Mouse (Mus musculus): ENCODE measurements at regions not wholly inside any gene's neighbourhood (a gene's known extent, or its start where the extent isn't known, plus 50 kb on each side); places are given as distances from the start of the nearest gene placed in this dataset.

DNA sequence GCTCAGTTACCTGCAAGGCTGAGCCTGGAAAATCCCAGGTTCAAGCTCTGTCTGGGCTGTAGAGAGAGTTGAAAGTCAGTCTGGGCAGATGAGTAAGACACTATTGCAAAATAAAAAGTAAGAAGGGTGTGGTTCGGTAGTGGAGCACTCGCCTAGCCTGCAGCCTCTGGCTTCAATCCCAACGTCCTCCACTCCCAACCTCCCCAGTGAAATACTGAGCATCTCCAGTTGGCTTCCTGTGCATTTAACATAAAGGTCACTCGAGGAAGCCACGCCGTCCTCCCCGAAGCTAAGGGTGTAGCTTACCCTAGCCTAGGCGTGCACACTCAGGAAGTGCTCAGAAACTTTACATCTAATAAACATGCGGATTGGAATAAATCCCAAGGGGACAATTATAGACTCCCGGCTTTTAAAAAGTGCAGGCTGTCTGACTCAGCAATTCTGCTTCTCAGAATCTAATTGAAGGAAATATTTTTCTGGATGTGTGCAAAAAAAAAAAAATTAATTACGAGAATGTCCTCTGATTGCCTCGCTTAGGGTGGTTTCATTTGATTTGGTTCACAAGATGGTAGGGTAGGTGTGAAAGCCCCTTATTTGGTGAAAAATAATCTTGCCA, 137.6 kb upstream of the Rybp start:
- H3K36me3 ChIP-seq (replicated peaks; ENCODE audit: insufficient read depth, low read length): no peaks in the 10 kb centered on the region
- H3K4me3 ChIP-seq (ENCODE audit: low read depth, low read length): no peak overlapping the region
- no peaks in the 10 kb centered on the region for H3K27me3 ChIP-seq (ENCODE audit: insufficient read depth, low read length)
- no peak for DNase-seq
- no peak overlapping the region for H3K4me2 ChIP-seq (ENCODE audit: low read depth, low read length)
- no peaks in the 10 kb centered on the region for H3K9me3 ChIP-seq (ENCODE audit: low read length)
- WGBS (ENCODE audit: insufficient replicate concordance): 55% methylated on average over 12 of the region's 12 CpGs
- TF ChIP-seq CTCF (IDR thresholded peaks at IDR 0.05; ENCODE audit: low read depth) (no peak), EP300 (IDR thresholded peaks at IDR 0.05; ENCODE audit: low read depth) (no peak)
- peaks cover 7% of the 10 kb centered on the region; the same call in 1 of the 2 replicates for H3K4me1 ChIP-seq (ENCODE audit: insufficient read depth)
- no peak overlapping the region for H3K27ac ChIP-seq (ENCODE audit: low read depth)
- H3K9ac ChIP-seq (replicated peaks): no peak overlapping the region
- ATAC-seq: no peak

DNA sequence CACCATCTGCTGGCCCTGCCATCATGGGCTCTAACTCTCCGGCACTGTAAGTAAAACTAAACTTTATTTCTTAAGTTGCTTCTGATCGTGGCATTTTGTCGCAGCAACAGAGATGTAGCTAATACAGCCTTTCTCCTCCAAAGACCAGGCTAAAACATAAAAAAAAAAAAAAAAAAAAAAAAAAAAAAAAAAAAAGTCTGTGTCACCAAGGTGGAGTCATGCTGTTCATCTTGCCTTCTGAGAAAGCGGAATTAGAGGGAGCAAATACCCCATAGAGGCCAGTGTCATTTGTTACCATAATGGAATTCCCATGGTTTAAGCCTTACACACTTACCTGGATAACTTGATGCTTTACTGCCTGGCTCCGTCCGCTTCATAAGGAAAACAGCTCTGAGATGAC, 136.9 kb upstream of the Rybp start:
- ATAC-seq (no peak), DNase-seq (no peak)
- Histone ChIP-seq H3K27ac (ENCODE audit: low read depth) (no peak overlapping the region), H3K9me3 (ENCODE audit: low read length) (no peaks in the 10 kb centered on the region), H3K27me3 (ENCODE audit: insufficient read depth, low read length) (no peaks in the 10 kb centered on the region), H3K4me3 (ENCODE audit: low read depth, low read length) (no peak overlapping the region), H3K4me1 (ENCODE audit: insufficient read depth) (peaks cover 7% of the 10 kb centered on the region; the same call in 1 of the 2 replicates), H3K36me3 (replicated peaks; ENCODE audit: insufficient read depth, low read length) (no peaks in the 10 kb centered on the region), H3K4me2 (ENCODE audit: low read depth, low read length) (no peak overlapping the region), H3K9ac (replicated peaks) (no peak overlapping the region)
- WGBS (ENCODE audit: insufficient replicate concordance): 86% methylated on average over 6 of the region's 6 CpGs
- TF ChIP-seq CTCF (IDR thresholded peaks at IDR 0.05; ENCODE audit: low read depth): no peak
- TF ChIP-seq EP300 (IDR thresholded peaks at IDR 0.05; ENCODE audit: low read depth): no peak

DNA sequence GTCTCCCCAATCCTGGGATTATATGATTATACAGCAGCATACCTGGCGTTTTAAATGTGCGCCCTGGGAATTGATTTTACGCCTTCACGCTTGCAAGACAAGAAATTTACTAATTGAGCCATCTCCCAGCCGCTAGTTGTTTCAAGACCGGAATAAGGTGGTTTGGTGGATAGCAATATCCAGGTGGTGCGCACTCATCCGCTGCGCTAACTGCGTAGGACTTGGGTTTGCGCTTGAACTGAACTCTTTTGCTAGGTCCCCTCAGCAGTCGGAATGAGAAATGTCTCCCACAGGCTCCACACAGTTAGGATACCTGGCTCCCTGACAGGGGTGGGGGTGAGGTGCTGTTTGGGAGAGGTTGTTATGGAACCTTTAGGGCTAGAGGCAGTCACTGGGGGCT, 136.4 kb upstream of the Rybp start:
- ATAC-seq (no peak), DNase-seq (no peak)
- H3K27ac ChIP-seq (ENCODE audit: low read depth): no peak overlapping the region
- peaks cover 2% of the 10 kb centered on the region; the same call in 1 of the 2 replicates for H3K4me1 ChIP-seq (ENCODE audit: insufficient read depth)
- no peak overlapping the region for H3K9ac ChIP-seq (replicated peaks)
- no peaks in the 10 kb centered on the region for H3K27me3 ChIP-seq (ENCODE audit: insufficient read depth, low read length)
- no peak overlapping the region for H3K4me2 ChIP-seq (ENCODE audit: low read depth, low read length)
- H3K36me3 ChIP-seq (replicated peaks; ENCODE audit: insufficient read depth, low read length): no peaks in the 10 kb centered on the region
- H3K4me3 ChIP-seq (ENCODE audit: low read depth, low read length): no peak overlapping the region
- TF ChIP-seq EP300 (IDR thresholded peaks at IDR 0.05; ENCODE audit: low read depth): no peak
- no peak for TF ChIP-seq CTCF (IDR thresholded peaks at IDR 0.05; ENCODE audit: low read depth)
- H3K9me3 ChIP-seq (ENCODE audit: low read length): no peaks in the 10 kb centered on the region
- WGBS (ENCODE audit: insufficient replicate concordance): 90% methylated on average over 12 of the region's 12 CpGs

DNA sequence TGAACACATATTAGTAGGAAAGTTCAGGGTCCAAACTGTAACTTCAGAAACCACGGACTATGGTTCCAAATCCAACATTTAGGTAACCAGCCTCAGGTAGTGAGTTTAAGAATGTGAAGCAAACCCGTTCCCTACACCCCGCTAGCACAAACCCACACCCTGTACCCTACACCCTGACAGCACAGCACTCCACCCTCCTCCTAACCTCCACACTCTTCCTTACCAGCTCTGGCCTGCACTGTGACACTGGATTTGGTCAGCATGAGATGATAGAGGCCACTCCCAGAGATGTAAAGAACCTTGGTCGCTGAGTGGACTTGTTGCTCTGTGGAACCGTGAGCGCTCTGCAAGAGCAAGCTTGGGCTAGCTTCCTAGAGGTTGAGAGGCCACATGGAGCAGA, 135.3 kb upstream of the Rybp start:
- no peaks in the 10 kb centered on the region for H3K27me3 ChIP-seq (ENCODE audit: insufficient read depth, low read length)
- no peak overlapping the region for H3K4me2 ChIP-seq (ENCODE audit: low read depth, low read length)
- H3K36me3 ChIP-seq (replicated peaks; ENCODE audit: insufficient read depth, low read length): no peaks in the 10 kb centered on the region
- no peak for TF ChIP-seq CTCF (IDR thresholded peaks at IDR 0.05; ENCODE audit: low read depth)
- TF ChIP-seq EP300 (IDR thresholded peaks at IDR 0.05; ENCODE audit: low read depth): no peak
- DNase-seq (no peak), ATAC-seq (no peak)
- H3K9me3 ChIP-seq (ENCODE audit: low read length): no peaks in the 10 kb centered on the region
- no peak overlapping the region for H3K4me3 ChIP-seq (ENCODE audit: low read depth, low read length)
- WGBS (ENCODE audit: insufficient replicate concordance): 73% methylated on average over 6 of the region's 6 CpGs
- H3K4me1 ChIP-seq (ENCODE audit: insufficient read depth): no peaks in the 10 kb centered on the region
- H3K27ac ChIP-seq (ENCODE audit: low read depth): no peak overlapping the region
- no peak overlapping the region for H3K9ac ChIP-seq (replicated peaks)

DNA sequence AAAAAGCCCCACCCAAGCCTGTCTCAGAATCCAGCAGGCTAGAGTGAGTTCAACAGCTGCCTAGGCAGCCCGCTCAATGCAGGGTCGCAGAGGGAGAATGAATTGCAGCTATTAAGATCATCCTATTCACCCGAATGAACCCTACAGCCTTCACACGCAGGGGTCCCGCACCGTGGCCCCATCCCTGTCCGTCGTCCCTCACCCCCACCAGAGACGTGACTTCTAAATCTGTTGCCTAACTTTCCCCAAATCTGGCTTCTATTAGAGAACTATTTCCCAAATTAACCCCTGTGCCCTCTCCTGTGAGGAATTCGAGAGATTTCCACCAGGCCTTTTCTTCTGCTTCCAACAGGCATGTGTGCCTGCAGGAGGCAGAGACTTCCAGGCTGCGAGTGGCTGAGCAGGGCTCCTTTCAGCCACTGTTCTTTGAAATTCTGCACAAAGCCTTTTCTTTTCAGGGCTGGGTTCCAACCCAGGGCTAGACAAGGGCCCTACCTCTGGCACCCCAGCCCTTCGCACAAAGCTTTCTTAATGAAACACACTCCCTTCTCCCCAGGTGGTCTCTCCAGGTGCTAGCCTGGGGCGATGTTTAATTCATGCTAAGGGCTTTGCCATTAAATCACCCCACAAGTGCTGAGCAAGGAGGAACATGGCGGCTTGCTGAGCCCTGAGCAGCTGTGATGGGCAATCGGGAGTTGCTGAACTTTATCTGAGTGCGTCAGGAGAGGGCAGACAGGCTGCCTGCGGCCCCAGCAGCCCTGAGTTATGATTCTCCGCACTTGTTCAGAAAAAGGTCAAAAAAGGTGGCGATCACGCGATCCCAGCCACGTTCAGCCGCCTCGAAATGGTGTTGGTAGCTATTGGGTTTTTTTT, 134.7 kb upstream of the Rybp start:
- Histone ChIP-seq H3K36me3 (replicated peaks; ENCODE audit: insufficient read depth, low read length) (no peaks in the 10 kb centered on the region), H3K4me1 (ENCODE audit: insufficient read depth) (no peaks in the 10 kb centered on the region), H3K4me3 (ENCODE audit: low read depth, low read length) (no peak overlapping the region), H3K4me2 (ENCODE audit: low read depth, low read length) (no peak overlapping the region), H3K27ac (ENCODE audit: low read depth) (no peak overlapping the region), H3K9me3 (ENCODE audit: low read length) (no peaks in the 10 kb centered on the region), H3K9ac (replicated peaks) (no peak overlapping the region), H3K27me3 (ENCODE audit: insufficient read depth, low read length) (no peaks in the 10 kb centered on the region)
- TF ChIP-seq CTCF (IDR thresholded peaks at IDR 0.05; ENCODE audit: low read depth) (no peak), EP300 (IDR thresholded peaks at IDR 0.05; ENCODE audit: low read depth) (no peak)
- no peak for ATAC-seq
- DNase-seq: no peak
- WGBS (ENCODE audit: insufficient replicate concordance): 49% methylated on average over 24 of the region's 24 CpGs

DNA sequence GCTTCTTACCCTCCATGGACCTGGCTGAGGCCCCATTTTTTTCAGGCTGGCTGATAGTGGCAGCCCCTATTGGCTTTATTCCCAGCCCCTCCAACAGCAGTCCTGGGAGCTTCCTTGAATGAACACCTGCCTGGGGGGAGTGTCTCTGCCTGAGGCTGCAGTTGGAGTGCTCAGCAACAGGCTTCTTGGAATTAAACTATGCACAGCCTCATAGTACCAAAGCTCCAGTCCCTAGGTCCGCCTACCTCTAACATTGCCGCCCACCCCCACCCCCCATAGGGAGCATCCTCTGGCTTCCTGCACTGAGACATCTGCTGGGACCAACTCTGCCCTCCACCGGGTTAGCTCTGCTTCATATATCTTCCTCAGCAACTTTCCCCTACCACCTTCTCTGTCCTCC, 133.3 kb upstream of the Rybp start:
- Histone ChIP-seq H3K9ac (replicated peaks) (no peak overlapping the region), H3K27me3 (ENCODE audit: insufficient read depth, low read length) (no peaks in the 10 kb centered on the region), H3K4me1 (ENCODE audit: insufficient read depth) (peaks cover 11% of the 10 kb centered on the region), H3K4me3 (ENCODE audit: low read depth, low read length) (no peak overlapping the region), H3K27ac (ENCODE audit: low read depth) (no peak overlapping the region), H3K9me3 (ENCODE audit: low read length) (no peaks in the 10 kb centered on the region), H3K4me2 (ENCODE audit: low read depth, low read length) (no peak overlapping the region), H3K36me3 (replicated peaks; ENCODE audit: insufficient read depth, low read length) (no peaks in the 10 kb centered on the region)
- TF ChIP-seq EP300 (IDR thresholded peaks at IDR 0.05; ENCODE audit: low read depth): no peak
- no peak for TF ChIP-seq CTCF (IDR thresholded peaks at IDR 0.05; ENCODE audit: low read depth)
- no peak for ATAC-seq
- no peak for DNase-seq
- 58% methylated on average over 3 of the region's 3 CpGs for WGBS (ENCODE audit: insufficient replicate concordance)

Measured in liver, postnatal 0 days (tissue).